Mouse (Mus musculus) lung, adult 2 months (tissue): ENCODE data around the gene Pacsin2. TPM values are rescaled to one million over a fixed set of nuclear protein-coding genes. Genes with fewer than 3 reads are reported as not detected.

Source experiments
- DNase-seq: peaks from one replicate; pipeline ENCODE4 v3.0.0; 2022
- H3K4me1 ChIP-seq: fragments of 200-500 bp; 2 replicates; pipeline ENCODE4 v1.6.1; 2011; ENCODE audit warnings: low read length; ENCODE audit not compliant: control insufficient read depth, insufficient read depth
- H3K4me3 ChIP-seq: fragments of 200-500 bp; replicated peaks from 2 replicates; pipeline ENCODE3; 2011; ENCODE audit warnings: low read depth, mild to moderate bottlenecking, control low read depth, low read length; ENCODE audit errors: extremely low read depth
- CTCF ChIP-seq: fragments of 200-500 bp; IDR thresholded peaks from 2 replicates; pipeline ENCODE4 v1.5.1; 2011; ENCODE audit warnings: mild to moderate bottlenecking, low read length, control low read depth; ENCODE audit not compliant: insufficient read depth
- POLR2A ChIP-seq: fragments of 200-500 bp; IDR thresholded peaks from 2 replicates; pipeline ENCODE4 v1.6.1; 2011; ENCODE audit warnings: low read depth, mild to moderate bottlenecking, control low read depth, low read length, borderline replicate concordance; ENCODE audit errors: extremely low read depth
- WGBS: fragments of 180-500 bp; shearing (Covaris S2); methylation state at CpG from one replicate; pipeline ENCODE4 v1.1.7; 2018; 5-methylcytosine and 5-hydroxymethylcytosine counted together
- polyA plus RNA-seq: library from polyadenylated mRNA; depleted of rRNA; stranded (reverse); fragments of >200 nt; gene quantifications from 2 replicates; pipeline ENCODE4 v1.2.3, GENCODE M21; 2012

The Pacsin2 gene
- polyA plus RNA-seq, 1 experiment = 85.2 TPM

- TF ChIP-seq CTCF = no peak
- TF ChIP-seq POLR2A = no peak
- no peak overlapping the region for H3K4me3 ChIP-seq
- H3K4me1 ChIP-seq = no peaks in the 10 kb centered on the region
- 78% methylated on average over 22 of the region's 22 CpGs for WGBS
- DNase-seq = no peak
Observed at GRCm38 (mm10) chr15:83495787-83496367, 31.5 kb upstream of the Pacsin2 start.

- 78% methylated on average over 3 of the region's 3 CpGs for WGBS
- Histone ChIP-seq H3K4me1 (no peaks in the 10 kb centered on the region), H3K4me3 (no peak overlapping the region)
- TF ChIP-seq POLR2A = no peak
- TF ChIP-seq CTCF = no peak
- no peak for DNase-seq
Observed at GRCm38 (mm10) chr15:83495195-83495594, 30.8 kb upstream of the Pacsin2 start.

GRCm38 (mm10) chr15:83494572-83494920 is 30.1 kb upstream of the Pacsin2 start:
- TF ChIP-seq POLR2A = no peak
- TF ChIP-seq CTCF = no peak
- Histone ChIP-seq H3K4me1 (no peaks in the 10 kb centered on the region), H3K4me3 (no peak overlapping the region)
- WGBS = 88% methylated on average over 6 of the region's 6 CpGs
- DNase-seq = no peak

GRCm38 (mm10) chr15:83493856-83494571 is 29.6 kb upstream of the Pacsin2 start:
- WGBS = 84% methylated on average over 7 of the region's 7 CpGs
- no peak overlapping the region for H3K4me3 ChIP-seq
- no peaks in the 10 kb centered on the region for H3K4me1 ChIP-seq
- no peak for DNase-seq
- TF ChIP-seq CTCF (no peak), POLR2A (no peak)

- Histone ChIP-seq H3K4me1 (no peaks in the 10 kb centered on the region), H3K4me3 (no peak overlapping the region)
- DNase-seq = no peak
- 52% methylated on average over 5 of the region's 5 CpGs for WGBS
- TF ChIP-seq POLR2A (no peak), CTCF (no peak)
Observed at GRCm38 (mm10) chr15:83491891-83492290, 27.5 kb upstream of the Pacsin2 start.

GRCm38 (mm10) chr15:83489471-83489870 is 25.1 kb upstream of the Pacsin2 start:
- no peak for DNase-seq
- Histone ChIP-seq H3K4me3 (no peak overlapping the region), H3K4me1 (no peaks in the 10 kb centered on the region)
- 88% methylated on average over 20 of the region's 20 CpGs for WGBS
- no peak for TF ChIP-seq POLR2A
- no peak for TF ChIP-seq CTCF

GRCm38 (mm10) chr15:83487477-83488115 is 23.2 kb upstream of the Pacsin2 start:
- no peak for DNase-seq
- TF ChIP-seq CTCF = no peak
- no peak for TF ChIP-seq POLR2A
- WGBS = 62% methylated on average over 9 of the region's 9 CpGs
- Histone ChIP-seq H3K4me3 (no peak overlapping the region), H3K4me1 (no peaks in the 10 kb centered on the region)

- DNase-seq = no peak
- 93% methylated on average over 10 of the region's 10 CpGs for WGBS
- Histone ChIP-seq H3K4me3 (no peak overlapping the region), H3K4me1 (no peaks in the 10 kb centered on the region)
- TF ChIP-seq CTCF (no peak), POLR2A (no peak)
Observed at GRCm38 (mm10) chr15:83484311-83484710, 19.9 kb upstream of the Pacsin2 start.

- Histone ChIP-seq H3K4me3 (no peak overlapping the region), H3K4me1 (no peaks in the 10 kb centered on the region)
- TF ChIP-seq POLR2A (no peak), CTCF (peak; percentile 46)
- no peak for DNase-seq
- WGBS = 32% methylated on average over 2 of the region's 2 CpGs
Observed at GRCm38 (mm10) chr15:83483482-83483881, 19.1 kb upstream of the Pacsin2 start.
